Mouse (Mus musculus) G1E (cell line): Measurements from ENCODE around the gene Fshb. TPM values are rescaled to one million over a fixed set of nuclear protein-coding genes. Genes with fewer than 3 reads are reported as not detected.

Experiments used
- ATAC-seq: 2 replicates; pipeline ENCODE4 v1.8.0; 2016; ENCODE audit warnings: mild to moderate bottlenecking; ENCODE audit not compliant: insufficient number of reproducible peaks, poor library complexity, low FRiP score, severe bottlenecking; ENCODE audit errors: extremely low read depth
- DNase-seq: peaks from one replicate; pipeline ENCODE4 v3.0.0; 2012; ENCODE audit warnings: low spot score
- H3K27me3 ChIP-seq: 2 replicates; pipeline ENCODE4 v1.6.1; 2012; ENCODE audit warnings: mild to moderate bottlenecking, low read length, inconsistent platforms; ENCODE audit not compliant: insufficient read depth
- H3K36me3 ChIP-seq: replicated peaks from 2 replicates; pipeline ENCODE3; 2012; ENCODE audit warnings: mild to moderate bottlenecking, inconsistent platforms
- H3K4me1 ChIP-seq: 2 replicates; pipeline ENCODE4 v1.6.1; 2012; ENCODE audit warnings: low read depth, low read length, inconsistent platforms, mixed read lengths; ENCODE audit not compliant: insufficient read depth
- H3K4me3 ChIP-seq: 2 replicates; pipeline ENCODE4 v1.5.1; 2012; ENCODE audit warnings: low read depth, mild to moderate bottlenecking, inconsistent platforms, low read length, moderate library complexity, mixed read lengths
- H3K9me3 ChIP-seq: replicated peaks from 2 replicates; pipeline ENCODE4 v1.6.1; 2012; ENCODE audit warnings: inconsistent platforms
- CTCF ChIP-seq: IDR thresholded peaks from 2 replicates; pipeline ENCODE4 v1.5.1; 2012; ENCODE audit warnings: low read depth, low read length, inconsistent platforms, mixed read lengths
- GATA1 ChIP-seq: IDR thresholded peaks from 2 replicates; pipeline ENCODE4 v1.6.1; 2012; ENCODE audit warnings: borderline replicate concordance, low read length, inconsistent platforms, mixed read lengths
- GATA2 ChIP-seq: IDR thresholded peaks from 2 replicates; pipeline ENCODE4 v1.6.1; 2012; ENCODE audit warnings: low read depth, low read length, inconsistent platforms, borderline replicate concordance
- POLR2AphosphoS5 ChIP-seq: IDR thresholded peaks from 2 replicates; pipeline ENCODE4 v1.6.1; 2012; ENCODE audit warnings: low read depth, low read length, inconsistent platforms; ENCODE audit not compliant: insufficient replicate concordance
- TAL1 ChIP-seq: conservative IDR thresholded peaks from 2 replicates; pipeline ENCODE4 v1.6.1; 2012; ENCODE audit warnings: low read depth, low read length, inconsistent platforms, mixed read lengths
- polyA plus RNA-seq: library from polyadenylated mRNA; stranded (reverse); fragments of >175 nt; gene quantifications from 2 replicates; pipeline ENCODE4 v1.2.3, GENCODE M21; 2012
- total RNA-seq, 2 experiments: library from RNA; stranded (forward) in 1 of 2; stranded (reverse) in 1 of 2; fragments of 200-1000 nt in 1 of 2; fragments of >200 nt in 1 of 2; fragmentation: Nextera tagmentation in 1 of 2; gene quantifications; 2 replicates each; pipeline ENCODE4 v1.2.3; 2014 to 2017

Gene Fshb
- total and polyA plus RNA-seq, 3 experiments: not detected

GRCm38 (mm10) chr2:107035980-107036379, 23.5 kb downstream of the Fshb start:
- H3K4me3 ChIP-seq: no peak overlapping the region
- no peaks in the 10 kb centered on the region for H3K36me3 ChIP-seq
- ATAC-seq: no peak
- H3K27me3 ChIP-seq: no peaks in the 10 kb centered on the region
- 0 out of 2 replicates have a peak, but pooled peaks cover 2% of the 10 kb centered on the region for H3K4me1 ChIP-seq
- TF ChIP-seq TAL1 (no peak), CTCF (no peak), POLR2AphosphoS5 (no peak)
- DNase-seq: no peak
- no peaks in the 10 kb centered on the region for H3K9me3 ChIP-seq

GRCm38 (mm10) chr2:107024694-107025093, 34.8 kb downstream of the Fshb start:
- Histone ChIP-seq H3K4me3 (no peak overlapping the region), H3K27me3 (no peaks in the 10 kb centered on the region), H3K9me3 (no peaks in the 10 kb centered on the region), H3K36me3 (no peaks in the 10 kb centered on the region), H3K4me1 (peaks cover 7% of the 10 kb centered on the region)
- TF ChIP-seq TAL1: no peak
- no peak for TF ChIP-seq POLR2AphosphoS5
- TF ChIP-seq CTCF: no peak
- TF ChIP-seq GATA2: no peak
- TF ChIP-seq GATA1: no peak
- DNase-seq (no peak), ATAC-seq (no peak)

- H3K9me3 ChIP-seq: no peaks in the 10 kb centered on the region
- no peak overlapping the region for H3K4me3 ChIP-seq
- H3K27me3 ChIP-seq: no peaks in the 10 kb centered on the region
- H3K4me1 ChIP-seq: peaks cover 7% of the 10 kb centered on the region
- DNase-seq (no peak), ATAC-seq (no peak)
- TF ChIP-seq POLR2AphosphoS5: no peak
- TF ChIP-seq CTCF: no peak
- TF ChIP-seq TAL1: no peak
- no peaks in the 10 kb centered on the region for H3K36me3 ChIP-seq
Measured at GRCm38 (mm10) chr2:107022713-107023112, 36.7 kb downstream of the Fshb start.

GRCm38 (mm10) chr2:107019331-107019730, 40.1 kb downstream of the Fshb start:
- TF ChIP-seq POLR2AphosphoS5 (no peak), CTCF (no peak), GATA2 (no peak), GATA1 (no peak), TAL1 (no peak)
- no peak overlapping the region for H3K4me3 ChIP-seq
- H3K4me1 ChIP-seq: peaks cover 15% of the 10 kb centered on the region
- H3K9me3 ChIP-seq: no peaks in the 10 kb centered on the region
- H3K36me3 ChIP-seq: no peaks in the 10 kb centered on the region
- no peak for DNase-seq
- no peak for ATAC-seq
- H3K27me3 ChIP-seq: no peaks in the 10 kb centered on the region

- peaks cover 5% of the 10 kb centered on the region; the same call in 1 of the 2 replicates for H3K9me3 ChIP-seq
- peaks cover 27% of the 10 kb centered on the region for H3K4me1 ChIP-seq
- ATAC-seq: no peak
- no peak for TF ChIP-seq GATA2
- no peak for TF ChIP-seq TAL1
- TF ChIP-seq CTCF: no peak
- no peak for TF ChIP-seq POLR2AphosphoS5
- TF ChIP-seq GATA1: no peak
- DNase-seq: no peak
- H3K27me3 ChIP-seq: no peaks in the 10 kb centered on the region; the same call in 1 of the 2 replicates
- no peaks in the 10 kb centered on the region for H3K36me3 ChIP-seq
- H3K4me3 ChIP-seq: no peak overlapping the region
Measured at GRCm38 (mm10) chr2:107013161-107013560, 46.3 kb downstream of the Fshb start.

- Histone ChIP-seq H3K4me1 (peaks cover 27% of the 10 kb centered on the region), H3K36me3 (no peaks in the 10 kb centered on the region), H3K9me3 (peaks cover 5% of the 10 kb centered on the region; the same call in 1 of the 2 replicates), H3K4me3 (no peak overlapping the region), H3K27me3 (no peaks in the 10 kb centered on the region; the same call in 1 of the 2 replicates)
- TF ChIP-seq TAL1 (no peak), GATA1 (no peak), POLR2AphosphoS5 (no peak), GATA2 (no peak), CTCF (no peak)
- DNase-seq (no peak), ATAC-seq (no peak)
Measured at GRCm38 (mm10) chr2:107012318-107012717, 47.1 kb downstream of the Fshb start.

GRCm38 (mm10) chr2:107010160-107010559, 49.3 kb downstream of the Fshb start:
- Histone ChIP-seq H3K4me3 (no peak overlapping the region), H3K9me3 (peaks cover 7% of the 10 kb centered on the region; the same call in 1 of the 2 replicates), H3K27me3 (no peaks in the 10 kb centered on the region; the same call in 1 of the 2 replicates), H3K36me3 (no peaks in the 10 kb centered on the region), H3K4me1 (peaks cover 27% of the 10 kb centered on the region)
- DNase-seq (no peak), ATAC-seq (no peak)
- TF ChIP-seq POLR2AphosphoS5 (no peak), CTCF (no peak), GATA1 (no peak), TAL1 (no peak), GATA2 (no peak)
